Mouse (Mus musculus) ovary, postnatal 10 days (tissue): ENCODE results near the gene Specc1.

Experiments
- DNase-seq: peaks from one replicate; pipeline ENCODE4 v3.0.0; 2022; ENCODE audit warnings: low spot score

Gene Specc1

DNA sequence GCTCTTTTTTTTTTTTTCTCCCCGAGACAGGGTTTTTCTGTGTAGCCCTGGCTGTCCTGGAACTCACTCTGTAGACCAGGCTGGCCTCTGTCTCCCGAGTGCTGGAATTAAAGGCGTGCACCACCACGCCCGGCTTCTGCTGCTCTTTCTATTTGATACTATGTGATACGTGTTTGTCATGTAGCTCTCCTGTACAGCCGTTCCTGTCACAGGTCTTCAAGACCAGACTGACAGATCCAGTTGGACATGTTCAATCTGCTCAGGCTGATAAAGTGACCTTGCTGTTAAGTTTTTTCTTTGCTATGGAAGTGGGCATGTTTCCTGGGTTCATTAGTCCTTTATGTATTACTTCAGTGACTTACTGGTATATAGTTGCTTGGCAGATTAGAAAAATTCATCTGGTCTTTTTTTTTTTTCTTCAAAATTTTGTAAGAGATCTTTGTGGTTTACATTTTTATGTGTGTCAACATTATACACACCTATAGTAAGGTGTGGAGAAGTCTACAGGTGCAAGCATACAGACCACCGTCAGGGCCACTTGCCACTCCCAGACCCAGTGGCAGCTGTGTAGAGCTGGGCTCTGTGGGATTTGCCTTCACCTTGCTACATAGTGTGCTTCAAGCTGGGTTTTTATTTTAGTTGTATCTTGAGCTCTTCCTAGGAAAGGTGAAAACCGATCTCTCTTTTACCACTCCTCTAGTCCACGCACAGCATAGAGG, 221.0 kb downstream of the Specc1 start:
- DNase-seq: no peak

DNA sequence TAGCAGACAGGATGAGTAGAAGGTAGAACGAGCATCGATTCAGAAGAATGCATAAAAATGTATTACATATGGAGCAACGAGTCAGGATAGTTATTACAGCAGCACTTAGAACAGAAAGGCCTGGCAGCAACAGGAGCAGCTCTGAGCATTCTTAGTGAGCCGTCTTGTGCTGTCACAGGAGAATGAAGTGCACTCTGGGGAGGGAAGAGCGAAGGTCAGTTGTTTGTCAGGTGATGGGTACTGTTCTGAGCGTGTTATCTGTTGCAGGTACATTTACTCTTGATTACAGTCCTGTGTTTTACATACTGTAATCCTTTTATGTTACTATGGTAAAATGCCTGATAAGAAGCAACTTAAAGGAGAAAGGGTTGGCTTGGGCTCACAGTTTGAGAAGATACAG, 224.2 kb downstream of the Specc1 start:
- DNase-seq: no peak

DNA sequence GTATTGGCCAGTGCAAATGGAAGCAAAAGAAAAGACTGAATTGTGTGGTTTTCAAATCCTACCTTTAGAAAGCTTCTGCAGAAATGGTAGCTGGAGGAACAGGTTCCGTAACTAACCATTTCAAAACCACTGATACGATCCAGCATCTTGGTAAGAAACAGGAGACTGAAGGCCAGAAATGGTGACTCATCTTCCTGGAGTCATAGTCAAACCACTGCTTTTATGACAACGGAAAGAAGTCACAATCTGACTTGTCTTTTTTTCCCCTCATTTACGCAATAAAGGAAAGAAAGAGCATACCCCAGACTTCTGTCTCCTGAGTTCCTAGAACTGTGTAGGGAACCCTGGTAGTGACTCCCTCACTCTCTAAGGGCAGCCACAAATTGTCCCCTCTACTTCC, 228.3 kb downstream of the Specc1 start:
- no peak for DNase-seq

DNA sequence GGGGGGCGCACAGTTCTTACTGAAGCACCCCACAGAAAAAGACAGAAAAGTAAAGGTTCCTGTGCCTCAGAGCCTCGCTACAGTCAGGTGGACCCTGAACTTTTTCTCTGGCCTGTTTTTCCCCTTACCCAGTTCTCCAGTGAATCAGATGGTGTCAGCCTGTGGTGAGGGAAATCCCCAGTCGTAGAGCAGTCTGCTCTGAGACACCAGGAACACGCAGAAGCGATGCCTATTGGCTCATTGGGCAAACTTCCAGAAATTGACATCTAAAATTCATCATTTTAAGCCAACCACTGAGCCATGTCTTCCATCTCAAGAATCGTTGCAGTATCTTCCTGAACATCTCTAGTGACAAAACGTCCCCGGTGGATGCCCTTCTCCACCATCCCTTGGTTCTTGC, 230.5 kb downstream of the Specc1 start:
- DNase-seq: no peak

DNA sequence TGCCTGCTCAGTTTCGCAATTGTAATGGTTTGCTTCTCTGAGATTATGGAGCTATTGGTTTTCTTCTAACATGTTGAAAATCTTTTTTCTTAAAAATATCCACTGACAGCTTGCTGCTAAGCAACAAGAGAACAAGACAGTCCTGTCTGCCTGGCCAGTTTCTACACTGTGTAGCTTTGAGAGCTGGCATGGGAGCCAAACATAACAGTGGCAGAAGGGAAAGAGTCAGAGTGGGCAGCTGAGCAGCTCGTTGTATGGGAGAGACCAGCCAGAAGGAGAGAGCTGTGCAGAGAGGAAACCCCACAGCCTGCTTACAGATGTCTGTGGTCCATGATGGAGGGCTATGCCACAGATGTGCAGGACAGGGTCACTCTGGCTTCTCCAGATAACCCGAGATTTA, 235.5 kb downstream of the Specc1 start:
- no peak for DNase-seq

DNA sequence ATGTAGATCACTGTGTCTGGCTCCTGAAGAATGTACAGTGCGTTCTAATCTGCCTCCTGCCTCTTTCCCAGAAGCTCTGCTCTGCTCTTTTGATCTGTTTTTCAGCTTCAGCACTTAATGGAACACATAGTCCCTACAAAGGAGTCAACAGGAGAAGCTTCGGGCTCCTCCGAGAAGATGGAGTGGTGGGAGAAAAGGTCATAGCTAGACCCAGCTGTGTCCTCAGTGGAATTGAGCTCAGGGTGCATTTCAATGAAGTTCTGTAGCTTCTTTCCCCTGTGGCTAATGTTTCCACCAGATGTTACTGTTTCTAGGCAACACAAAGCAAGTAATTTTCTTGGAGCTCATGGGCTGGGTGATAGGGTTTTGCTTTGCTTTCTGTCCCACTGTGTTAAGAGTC, 236.6 kb downstream of the Specc1 start:
- DNase-seq: no peak

DNA sequence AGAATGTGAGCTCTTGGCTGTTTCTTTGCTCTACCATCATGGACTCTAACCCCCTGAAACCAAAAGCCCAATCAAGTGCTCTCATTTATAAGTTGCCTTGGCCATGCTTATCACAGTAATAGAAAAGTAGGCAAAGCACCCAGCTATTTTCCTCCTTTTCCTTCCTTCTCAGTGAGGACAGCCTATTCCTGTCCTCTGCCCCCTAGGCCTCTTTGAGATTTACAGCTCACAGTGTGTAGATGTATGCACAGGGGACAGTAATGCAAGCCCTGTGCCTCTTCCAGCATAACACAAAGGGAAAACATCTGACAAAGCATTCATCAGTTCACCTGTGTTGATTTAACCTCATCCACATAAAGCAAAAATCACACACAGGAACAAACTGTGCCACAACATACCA, 237.7 kb downstream of the Specc1 start:
- no peak for DNase-seq

DNA sequence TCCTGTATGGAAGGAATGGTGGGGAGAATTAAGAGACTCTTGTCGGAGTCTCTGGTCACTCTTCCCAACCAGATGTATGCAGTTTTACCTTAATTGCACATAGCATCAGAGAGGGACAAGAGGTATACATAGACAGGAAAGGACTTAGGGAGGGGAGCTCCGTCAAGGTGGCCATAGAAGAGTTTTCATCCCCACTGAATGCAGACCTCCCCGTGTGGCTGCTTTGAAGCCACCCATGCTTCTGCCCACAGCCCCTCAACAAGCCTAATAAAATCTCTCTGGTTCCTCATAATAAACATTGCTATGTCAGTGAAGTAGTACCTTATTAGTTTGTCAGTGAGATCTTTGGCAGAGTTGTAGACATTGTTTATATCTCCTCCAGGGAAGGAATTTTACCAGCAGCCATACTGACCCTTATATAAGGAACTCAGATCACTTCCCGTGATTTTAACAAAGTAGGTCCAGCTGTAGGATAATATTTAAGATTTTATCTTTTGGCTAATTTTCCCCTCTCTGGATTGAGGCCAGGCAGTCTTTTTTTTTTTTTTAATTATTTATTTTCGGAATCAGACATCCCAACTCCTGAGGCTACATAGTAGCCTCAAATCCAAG, 244.4 kb downstream of the Specc1 start:
- no peak for DNase-seq

DNA sequence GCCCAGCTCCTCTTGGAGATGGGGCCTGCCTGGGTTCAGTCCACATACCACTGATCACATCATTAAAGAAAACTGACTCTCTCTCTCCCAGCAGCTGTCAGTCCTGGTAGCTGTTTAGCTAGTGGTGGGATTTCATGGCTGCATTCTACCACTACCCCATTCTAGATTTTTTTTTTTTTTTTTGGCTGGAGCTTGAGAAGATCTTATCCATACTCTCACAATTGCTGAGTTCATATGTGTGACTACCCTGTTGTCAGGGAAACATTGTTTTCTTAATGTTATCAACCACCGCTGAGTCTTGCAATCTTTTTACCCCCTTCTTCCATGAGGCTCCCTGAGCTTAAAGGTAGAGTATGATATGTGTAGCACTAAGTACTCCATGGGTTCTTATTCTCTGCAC, 246.1 kb downstream of the Specc1 start:
- DNase-seq: no peak

DNA sequence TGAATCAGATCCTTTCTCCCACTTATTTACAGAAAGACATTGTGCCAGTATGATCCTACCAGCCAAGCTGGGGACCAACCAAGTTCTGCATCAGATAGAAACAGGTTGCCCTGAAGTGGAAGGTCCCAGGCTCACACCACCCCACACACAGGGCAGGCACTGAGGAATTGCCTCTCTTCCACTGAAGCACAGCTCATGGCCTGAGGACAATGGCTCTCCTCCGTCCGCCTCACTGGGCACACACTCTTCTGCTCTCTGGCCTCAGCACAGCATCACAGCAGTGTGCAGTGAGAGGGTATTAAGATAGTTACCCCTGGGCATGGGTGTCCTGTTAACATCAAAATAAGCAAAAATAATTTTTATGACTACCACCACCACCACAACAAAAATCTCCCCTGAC, 252.5 kb downstream of the Specc1 start:
- no peak for DNase-seq

DNA sequence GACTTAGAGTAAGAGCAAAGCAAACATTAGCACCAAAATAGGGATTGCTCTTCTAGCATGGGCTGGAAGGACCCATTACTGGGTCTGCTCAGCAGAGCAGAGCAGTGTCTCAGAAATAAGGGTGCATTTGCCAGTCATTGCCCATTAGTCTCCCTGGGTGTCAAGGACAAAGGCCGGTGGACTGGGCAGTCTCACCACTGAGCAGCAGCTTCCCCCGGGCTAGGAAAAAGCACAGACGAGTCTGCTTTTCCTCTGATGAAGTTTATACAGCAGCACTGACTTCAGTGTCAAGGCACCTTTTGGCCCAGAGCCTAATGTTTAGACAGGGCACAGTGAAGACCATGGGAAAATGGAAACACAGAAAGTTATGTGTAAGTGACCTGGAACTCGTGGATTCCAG, 253.3 kb downstream of the Specc1 start:
- DNase-seq: no peak

DNA sequence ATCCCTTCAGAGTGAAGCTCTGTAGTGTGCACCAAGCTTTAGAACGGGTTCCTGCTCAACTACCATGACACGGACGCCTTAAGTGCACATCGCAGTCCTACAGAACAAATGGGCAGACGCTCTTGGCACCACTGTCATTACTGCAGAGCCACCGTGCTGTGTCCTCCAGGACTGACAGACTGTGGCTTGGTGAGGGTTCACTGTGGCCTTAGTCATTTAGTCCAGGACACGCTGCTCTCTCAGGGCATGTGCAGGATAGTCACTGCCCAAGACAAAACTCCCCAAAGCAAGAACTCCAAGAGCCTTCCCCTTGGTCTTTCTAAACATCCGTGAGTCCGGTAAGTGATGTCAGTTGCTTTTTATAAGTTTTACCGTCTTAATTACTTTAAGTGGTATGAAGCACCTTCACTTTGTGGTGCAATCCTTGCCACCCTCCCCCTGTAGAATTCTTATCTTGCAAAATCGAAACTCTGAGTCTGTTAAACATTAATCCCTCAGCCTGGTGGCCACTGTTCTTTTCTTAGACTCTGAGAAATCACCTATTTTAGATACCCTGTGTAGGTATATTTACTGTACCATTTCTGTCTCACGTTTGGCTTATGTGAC, 256.9 kb downstream of the Specc1 start:
- DNase-seq: no peak

DNA sequence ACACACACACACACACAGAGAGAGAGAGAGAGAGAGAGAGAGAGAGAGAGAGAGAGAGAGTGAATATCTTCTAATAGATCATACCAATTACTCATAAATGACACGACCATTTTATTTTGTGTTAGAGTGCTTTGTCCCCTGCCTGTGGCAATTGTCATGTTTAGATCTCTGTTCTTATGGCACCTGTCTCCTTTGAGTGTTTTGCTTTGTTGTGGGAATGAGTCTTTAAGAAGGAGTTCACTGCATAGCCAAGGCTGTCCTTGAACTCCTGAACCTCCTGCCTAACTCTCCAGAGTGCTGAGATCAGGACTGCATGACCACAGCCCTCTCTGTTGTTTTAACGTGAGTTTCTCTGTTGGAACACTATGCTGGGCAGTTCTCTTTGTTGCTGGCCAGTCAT, 258.5 kb downstream of the Specc1 start:
- DNase-seq: no peak

DNA sequence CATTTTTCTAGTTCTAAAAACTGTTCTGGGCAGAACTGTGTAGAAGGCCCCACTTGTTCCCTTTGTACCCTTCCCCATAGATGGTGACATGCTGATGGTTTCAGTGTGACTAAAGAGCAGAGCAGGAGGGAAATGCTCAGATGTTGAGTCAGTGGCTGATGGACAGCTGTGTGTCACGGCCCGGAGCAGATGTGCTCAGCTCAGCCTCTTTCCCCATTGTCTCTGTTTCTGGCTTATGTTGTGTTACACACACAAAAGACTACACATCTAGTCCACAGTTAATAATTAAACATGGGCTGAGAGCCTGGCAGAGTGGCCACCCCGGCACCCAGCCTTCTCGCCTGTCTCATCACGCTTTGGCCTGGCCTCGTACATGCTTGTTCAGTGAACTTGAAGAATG, 261.2 kb downstream of the Specc1 start:
- no peak for DNase-seq

DNA sequence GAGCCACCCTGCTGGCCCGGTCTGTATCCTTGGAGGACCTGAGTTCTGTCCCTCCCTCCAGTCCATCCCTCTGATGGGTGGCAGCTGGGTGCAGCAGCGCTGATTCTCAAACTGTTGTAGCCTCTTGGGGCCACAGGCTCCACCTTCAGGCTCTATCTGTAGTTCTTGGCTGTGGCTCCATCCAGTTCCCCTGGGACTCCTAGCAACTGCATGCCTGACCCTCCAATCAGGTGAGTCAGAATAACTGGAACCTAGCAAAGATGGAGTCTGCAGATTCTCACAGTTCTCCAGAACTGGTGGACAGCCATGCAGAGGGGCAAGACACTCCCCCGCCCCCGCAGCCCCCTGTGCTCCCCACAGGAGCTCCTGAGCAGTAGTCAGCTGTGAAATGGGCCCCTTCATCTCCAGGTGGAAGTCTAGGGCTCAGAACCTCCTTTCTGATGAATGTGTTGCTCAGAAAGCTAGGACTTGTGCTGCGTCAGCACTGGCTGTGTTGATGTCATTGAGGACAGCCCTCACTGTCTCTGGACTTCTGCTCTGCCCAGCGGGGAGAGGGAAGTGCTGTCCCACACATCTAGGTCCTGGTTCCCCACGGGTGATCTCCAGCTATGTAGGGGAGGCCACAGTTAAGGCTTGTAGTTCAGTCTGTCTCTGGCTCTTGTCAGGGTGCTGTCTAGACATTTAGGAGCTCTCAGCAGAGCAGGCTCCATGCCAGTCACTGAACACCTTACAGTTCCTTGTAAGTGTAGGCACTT, 264.4 kb downstream of the Specc1 start:
- DNase-seq: no peak

DNA sequence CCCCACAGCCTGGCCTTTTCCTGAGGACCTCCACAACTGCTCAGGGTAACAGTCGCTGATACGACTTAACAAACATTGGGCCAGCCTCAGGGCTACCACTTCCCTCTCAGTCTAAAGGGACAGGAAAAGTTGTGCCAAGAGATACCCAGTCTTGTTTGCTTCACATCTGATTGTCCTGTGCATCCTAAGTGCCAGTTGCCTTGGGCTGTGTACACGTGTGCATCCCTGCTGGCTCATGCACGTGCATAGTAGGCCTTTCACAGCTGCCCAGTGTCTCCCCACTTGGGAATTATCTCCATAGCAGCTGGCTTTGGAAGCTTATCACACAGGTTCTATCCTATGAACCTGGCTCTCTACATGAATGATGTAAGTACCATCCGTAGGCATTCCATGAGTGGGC, 266.9 kb downstream of the Specc1 start:
- DNase-seq: no peak

DNA sequence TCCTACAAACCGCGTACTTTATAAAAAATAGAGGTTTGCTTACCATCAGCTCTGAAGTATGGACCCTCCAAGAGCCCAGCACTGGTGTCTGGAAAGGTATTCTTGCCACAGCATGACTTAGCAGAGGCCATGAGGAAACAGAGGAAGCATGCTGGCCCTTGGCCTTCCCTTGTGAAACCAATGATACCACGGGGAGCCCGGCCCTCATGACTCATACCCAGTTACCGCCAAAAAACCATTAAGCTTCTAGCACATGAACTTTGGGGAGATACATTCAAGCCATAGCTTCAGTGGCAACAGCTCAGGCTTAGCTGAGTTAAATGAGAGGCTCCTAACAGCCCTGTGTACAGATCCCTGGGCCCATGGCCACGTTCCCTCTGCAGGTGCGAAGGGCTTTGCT, 267.4 kb downstream of the Specc1 start:
- DNase-seq: no peak

DNA sequence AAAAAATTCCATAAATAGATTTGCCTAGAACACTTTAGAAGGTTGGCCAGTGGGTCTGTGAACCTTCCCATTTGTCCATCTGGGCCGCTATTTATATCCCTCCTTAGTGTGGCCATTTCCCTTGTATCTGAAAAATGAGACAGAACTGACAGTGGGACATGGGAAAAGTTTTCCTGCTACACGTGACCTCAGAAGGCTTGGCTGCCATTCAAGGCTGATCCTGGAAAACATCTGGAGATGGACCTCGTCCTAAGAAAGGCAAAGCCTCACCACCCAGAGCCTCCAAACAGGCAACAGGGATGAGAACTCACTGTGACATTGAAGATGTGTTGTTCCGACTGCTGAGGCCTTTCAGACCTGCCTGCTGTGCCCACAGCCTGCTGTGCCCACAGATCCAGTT, 268.2 kb downstream of the Specc1 start:
- DNase-seq: no peak

DNA sequence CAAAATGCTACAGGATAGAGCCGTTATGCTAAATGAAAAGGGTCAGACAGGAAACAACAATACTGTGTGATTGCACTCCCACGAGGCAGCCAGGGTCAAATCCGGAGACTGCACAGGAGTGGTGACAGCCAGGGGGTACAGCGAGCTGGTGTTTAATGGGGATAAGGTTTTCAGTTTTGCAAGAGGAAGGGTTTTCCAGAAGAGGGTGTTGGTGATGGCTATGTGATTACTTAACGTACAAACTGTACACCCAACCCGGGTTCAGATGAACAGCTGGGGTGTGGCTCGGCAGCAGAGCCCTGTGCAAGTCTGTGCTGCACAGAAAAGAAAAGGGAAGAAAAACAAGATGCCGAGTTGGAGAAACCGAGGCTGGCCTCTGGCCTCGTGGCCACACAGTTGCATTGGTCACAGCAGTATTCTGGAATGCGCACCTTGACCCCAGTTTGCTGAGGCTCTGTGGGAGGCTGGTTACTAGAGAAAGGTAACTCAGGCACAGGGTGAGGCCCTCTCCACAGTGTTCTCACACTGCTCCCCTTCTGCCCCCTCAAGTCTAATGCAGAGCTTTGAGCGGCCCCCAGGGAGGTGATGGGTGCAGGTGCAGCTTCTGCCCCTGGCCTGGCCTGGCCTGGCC, 284.2 kb downstream of the Specc1 start:
- DNase-seq: no peak

DNA sequence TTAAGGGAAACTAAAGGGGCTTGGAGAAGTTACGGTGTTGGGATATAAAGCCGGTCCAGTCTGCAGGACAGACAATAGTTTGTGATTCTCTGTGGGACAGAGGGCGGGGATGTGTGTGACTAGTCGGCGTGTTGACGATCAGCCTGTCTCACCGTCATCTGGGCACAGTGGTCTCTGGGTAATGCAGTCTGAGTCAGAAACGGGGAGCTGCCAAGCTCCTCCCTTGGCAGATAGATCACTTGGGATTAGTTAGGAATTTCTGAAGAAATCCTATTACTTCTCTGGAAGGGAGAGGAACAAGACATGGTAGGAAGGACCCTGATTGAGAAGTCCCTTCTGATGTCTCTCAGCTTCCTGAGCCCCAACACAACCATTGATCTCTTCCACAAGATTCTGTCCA, 287.3 kb downstream of the Specc1 start:
- no peak for DNase-seq

DNA sequence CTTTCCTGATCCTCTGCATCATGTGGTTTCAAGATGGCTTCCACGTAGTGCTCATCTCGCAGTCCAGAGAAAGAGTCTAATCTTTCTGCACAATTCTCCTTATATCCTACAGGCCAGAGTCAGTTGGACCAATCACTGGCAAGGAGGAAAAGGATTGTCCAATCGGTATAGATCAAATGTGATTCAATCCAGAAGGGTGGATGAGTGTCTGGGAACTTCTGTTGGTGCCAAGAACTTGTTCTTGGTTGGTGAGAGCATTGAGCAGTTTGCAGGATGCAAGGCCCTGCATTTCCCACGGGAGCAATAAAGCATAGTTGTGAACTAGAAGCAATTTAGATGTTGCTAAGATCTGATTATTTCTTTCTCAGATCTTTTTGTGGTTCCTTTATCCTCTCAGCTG, 287.9 kb downstream of the Specc1 start:
- no peak for DNase-seq

DNA sequence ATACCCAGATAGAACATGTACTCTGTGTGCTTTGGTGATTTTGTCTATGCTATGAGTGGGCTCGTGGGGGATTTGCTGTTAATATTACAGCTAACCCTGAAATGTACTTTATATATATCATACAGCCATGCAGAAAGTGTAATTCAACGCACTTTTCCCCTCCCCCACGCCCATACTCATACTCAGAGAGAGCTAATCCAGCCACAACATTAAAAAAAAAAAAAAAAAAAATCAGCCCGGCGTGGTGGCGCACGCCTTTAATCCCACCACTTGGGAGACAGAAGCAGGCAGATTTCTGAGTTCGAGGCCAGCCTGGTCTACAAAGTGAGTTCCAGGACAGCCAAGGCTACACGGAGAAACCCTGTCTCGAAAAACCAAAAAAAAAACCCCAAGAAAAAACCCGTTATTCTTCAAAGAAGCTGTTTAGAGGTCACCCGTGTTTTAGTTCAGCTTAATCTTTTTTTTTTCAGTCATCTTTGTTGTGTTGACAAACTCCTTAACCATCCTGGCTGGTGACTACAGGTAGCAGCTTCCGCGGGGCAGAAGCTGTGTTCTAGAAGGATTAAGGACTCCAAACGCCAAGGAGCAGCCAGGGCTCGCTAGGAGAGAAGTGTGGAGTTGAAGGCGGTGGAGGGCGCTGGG, 291.3 kb downstream of the Specc1 start:
- DNase-seq: no peak
